ENCODE assay signal across 7 mouse cellular contexts in the genomic region with DNA sequence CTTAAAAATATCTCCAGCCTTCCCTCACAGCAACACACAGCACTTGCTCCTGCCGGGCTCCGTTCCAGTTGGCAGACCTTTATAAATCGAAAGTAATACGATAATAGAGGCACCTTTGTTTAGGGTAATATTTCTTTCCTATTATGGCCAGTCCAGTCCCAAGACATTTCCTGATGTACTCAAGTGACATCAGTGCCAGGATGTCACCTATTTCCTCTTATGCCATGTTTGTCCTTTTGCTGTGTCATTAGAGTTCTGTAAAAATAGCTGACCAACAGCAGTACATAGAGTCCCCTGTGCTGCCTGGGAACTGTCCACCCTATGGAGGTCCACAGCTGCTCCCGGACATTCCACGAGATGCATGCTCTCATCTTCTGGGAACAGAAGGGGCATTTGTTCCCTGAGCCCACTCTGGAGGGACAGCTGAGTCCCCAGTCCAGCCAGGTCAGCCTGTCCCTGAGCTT.
A peak's percentile ranks its signal among the peaks of the same experiment; 100 is the strongest.
DNase-seq lines count a peak whose midpoint lies in the region; ATAC-seq and TF ChIP-seq lines count a peak whose summit lies in the region.

No protein-coding gene starts in this region.

- no peaks in the 10 kb centered on the region for H3K4me1 ChIP-seq in midbrain, postnatal 0 days (ENCODE audit: insufficient read depth, low read length)
- H3K4me1 ChIP-seq in midbrain, embryonic 13.5 days (replicated peaks) = peaks cover 9% of the 10 kb centered on the region; the same call in 1 of the 2 replicates
- no peaks in the 10 kb centered on the region for H3K4me1 ChIP-seq in midbrain, embryonic 11.5 days (ENCODE audit: control insufficient read depth, insufficient read depth, low read length)

- H3K27ac ChIP-seq in midbrain, postnatal 0 days (ENCODE audit: low read depth, low read length) = no peak overlapping the region
- no peak overlapping the region for H3K27ac ChIP-seq in midbrain, embryonic 13.5 days
- H3K27ac ChIP-seq in midbrain, embryonic 11.5 days (ENCODE audit: low read depth, low read length) = no peak overlapping the region

- H3K9ac ChIP-seq in midbrain, postnatal 0 days (replicated peaks; ENCODE audit: low read length, poor library complexity, severe bottlenecking) = no peak overlapping the region
- H3K9ac ChIP-seq in midbrain, embryonic 13.5 days (replicated peaks) = no peak overlapping the region
- H3K9ac ChIP-seq in midbrain, embryonic 11.5 days (ENCODE audit: low read length) = no peak overlapping the region

- H3K36me3 ChIP-seq in midbrain, postnatal 0 days (ENCODE audit: insufficient read depth, low read length) = no peaks in the 10 kb centered on the region
- H3K36me3 ChIP-seq in midbrain, embryonic 13.5 days = no peaks in the 10 kb centered on the region
- no peaks in the 10 kb centered on the region for H3K36me3 ChIP-seq in midbrain, embryonic 11.5 days (ENCODE audit: control insufficient read depth, insufficient read depth, low read length)

- no peak overlapping the region for H3K4me3 ChIP-seq in midbrain, postnatal 0 days (ENCODE audit: low read depth, low read length)
- H3K4me3 ChIP-seq in midbrain, embryonic 13.5 days (replicated peaks) = no peak overlapping the region
- no peak overlapping the region for H3K4me3 ChIP-seq in midbrain, embryonic 11.5 days (ENCODE audit: low read depth, low read length)

- H3K4me2 ChIP-seq in midbrain, postnatal 0 days (ENCODE audit: low read depth, low read length, poor library complexity, severe bottlenecking) = no peak overlapping the region
- H3K4me2 ChIP-seq in midbrain, embryonic 13.5 days (replicated peaks) = no peak overlapping the region
- H3K4me2 ChIP-seq in midbrain, embryonic 11.5 days = no peak overlapping the region

- ATAC-seq in midbrain, postnatal 0 days (ENCODE audit: low FRiP score) = no peak
- no peak for ATAC-seq in midbrain, embryonic 13.5 days
- ATAC-seq in neutrophil, adult 5-6 weeks (ENCODE audit: extremely low read depth, insufficient number of reproducible peaks, low FRiP score, poor library complexity, severe bottlenecking) = peak; percentile 70; the same call in 1 of the 2 replicates
- ATAC-seq in midbrain, embryonic 11.5 days (ENCODE audit: low FRiP score) = no peak

- DNase-seq in midbrain, postnatal 0 days (ENCODE audit: low spot score) = peak; percentile 27
- DNase-seq in heart, adult 9 months (ENCODE audit: low spot score in 2 of 2) = peak; percentile 57 to 60
- DNase-seq in kidney, postnatal 10 days = peak; percentile 49
- no peak for DNase-seq in ovary, postnatal 10 days (ENCODE audit: low spot score)
- no peak for DNase-seq in midbrain, embryonic 11.5 days (ENCODE audit: low spot score, missing footprints)

- WGBS in midbrain, postnatal 0 days = 73% methylated on average over 6 of the region's 6 CpGs
- WGBS in midbrain, embryonic 13.5 days = 80% methylated on average over 6 of the region's 6 CpGs
- WGBS in midbrain, embryonic 11.5 days = 83% methylated on average over 6 of the region's 6 CpGs

- H3K9me3 ChIP-seq in midbrain, postnatal 0 days (ENCODE audit: low read length) = no peaks in the 10 kb centered on the region
- no peaks in the 10 kb centered on the region for H3K9me3 ChIP-seq in midbrain, embryonic 13.5 days
- no peaks in the 10 kb centered on the region for H3K9me3 ChIP-seq in midbrain, embryonic 11.5 days (ENCODE audit: control insufficient read depth, low read length)

- no peak for TF ChIP-seq CTCF in midbrain, postnatal 0 days (IDR thresholded peaks at IDR 0.05)

- no peaks in the 10 kb centered on the region for H3K27me3 ChIP-seq in midbrain, postnatal 0 days (ENCODE audit: insufficient read depth, low read length)
- no peaks in the 10 kb centered on the region for H3K27me3 ChIP-seq in midbrain, embryonic 13.5 days
- no peaks in the 10 kb centered on the region for H3K27me3 ChIP-seq in midbrain, embryonic 11.5 days (ENCODE audit: control insufficient read depth, insufficient read depth, low read length)

Comparison
In these comparisons a context has a peak if more than half of its experiments do, and no peak if none do; other contexts are left out.
1. DNase-seq: peak in midbrain, postnatal 0 days (single experiment), heart, adult 9 months (2 of 2) and kidney, postnatal 10 days (single experiment); none in ovary, postnatal 10 days (single experiment) and midbrain, embryonic 11.5 days (single experiment).